Mouse (Mus musculus): ENCODE data around the gene Hist1h2ak. TPM values are rescaled to one million over a fixed set of nuclear protein-coding genes. Genes with fewer than 3 reads are reported as not detected.
"Not testable (repeated sequence)": the region's sequence is repeated elsewhere in the genome, so short reads cannot be mapped to it uniquely, and the experiment has no call there.

Gene Hist1h2ak
- total RNA-seq, 2 experiments from 2014 or later, result not detected

DNA sequence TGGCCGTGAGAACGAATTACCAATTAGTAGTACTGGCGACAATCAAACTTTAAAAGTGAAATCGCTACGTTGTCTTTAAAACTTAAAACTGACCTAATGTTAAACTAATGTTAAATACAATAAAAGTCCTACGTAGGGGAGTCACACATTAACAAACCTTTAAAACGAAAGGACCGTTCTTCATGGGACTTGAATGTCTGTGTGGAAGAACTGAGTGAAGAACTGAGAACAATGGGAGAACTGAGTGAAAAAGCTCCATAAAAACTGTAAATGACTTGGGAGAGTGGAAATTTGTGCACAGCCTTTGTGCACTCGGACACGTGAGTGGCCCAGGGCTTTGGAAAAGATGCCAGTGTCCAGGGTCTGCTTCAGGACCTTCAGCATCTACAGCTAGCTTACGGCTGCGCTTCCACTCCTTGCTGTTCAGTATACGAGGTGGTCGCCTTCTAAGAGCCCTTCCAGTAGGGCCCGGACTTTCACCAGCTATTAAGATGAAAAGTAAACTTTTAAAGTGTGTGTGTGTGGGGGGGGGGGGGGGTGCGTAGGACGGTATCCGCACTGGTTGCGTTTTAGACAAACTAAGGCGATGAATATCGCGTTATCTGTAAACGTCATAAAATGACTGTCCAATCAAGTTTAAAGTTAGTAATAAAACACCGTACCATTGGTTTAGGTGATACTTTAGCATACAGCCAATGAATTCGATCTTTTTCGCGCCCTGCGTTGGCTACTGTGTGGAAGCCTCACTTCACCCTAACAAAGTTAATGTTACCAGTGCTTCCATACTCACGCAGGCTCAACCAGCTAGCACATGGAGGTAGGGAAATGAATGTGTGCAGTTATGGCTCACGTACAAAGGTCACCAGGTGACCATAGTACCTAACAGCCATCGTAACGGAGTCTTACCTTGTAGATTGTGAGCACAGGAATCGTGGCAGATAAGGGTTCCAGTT is 25.5 kb upstream of the Hist1h2ak start:
- peak; percentile 58 for DNase-seq (ENCODE audit: low spot score)

GRCm38 (mm10) chr13:21755707-21756106 is 2.1 kb upstream of the Hist1h2ak start:
- no peak for DNase-seq (ENCODE audit: low spot score)

DNA sequence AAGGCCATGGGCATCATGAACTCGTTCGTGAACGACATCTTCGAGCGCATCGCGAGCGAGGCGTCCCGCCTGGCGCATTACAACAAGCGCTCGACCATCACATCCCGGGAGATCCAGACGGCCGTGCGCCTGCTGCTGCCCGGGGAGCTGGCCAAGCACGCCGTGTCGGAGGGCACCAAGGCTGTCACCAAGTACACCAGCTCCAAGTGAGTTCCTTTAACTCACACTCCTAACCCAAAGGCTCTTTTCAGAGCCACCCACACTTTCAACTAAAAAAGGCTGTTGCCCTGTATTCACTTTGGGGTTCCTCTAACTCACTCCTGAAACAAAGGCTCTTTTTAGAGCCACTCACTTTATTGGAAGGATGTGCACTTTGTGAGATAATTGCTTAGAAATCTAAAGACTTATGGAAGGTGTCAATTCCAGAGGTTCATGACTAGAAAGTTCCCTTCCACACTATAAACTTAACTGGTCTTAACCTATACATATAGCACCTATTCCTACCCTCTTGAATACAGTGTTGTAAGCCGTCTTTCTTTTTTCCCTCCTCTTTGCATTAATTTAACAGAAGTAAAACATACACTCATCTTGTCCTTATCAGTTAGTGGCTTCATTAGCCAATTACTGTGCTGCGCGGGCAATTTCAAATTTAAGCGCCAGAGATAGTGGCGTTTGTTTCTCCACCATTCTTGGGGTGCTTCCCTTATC is 821 bp upstream of the Hist1h2ak start:
- not testable (repeated sequence) for DNase-seq (ENCODE audit: low spot score)

- DNase-seq (ENCODE audit: low spot score), result no peak
Observed at GRCm38 (mm10) chr13:21753051-21753523, 540 bp downstream of the Hist1h2ak start.

DNA sequence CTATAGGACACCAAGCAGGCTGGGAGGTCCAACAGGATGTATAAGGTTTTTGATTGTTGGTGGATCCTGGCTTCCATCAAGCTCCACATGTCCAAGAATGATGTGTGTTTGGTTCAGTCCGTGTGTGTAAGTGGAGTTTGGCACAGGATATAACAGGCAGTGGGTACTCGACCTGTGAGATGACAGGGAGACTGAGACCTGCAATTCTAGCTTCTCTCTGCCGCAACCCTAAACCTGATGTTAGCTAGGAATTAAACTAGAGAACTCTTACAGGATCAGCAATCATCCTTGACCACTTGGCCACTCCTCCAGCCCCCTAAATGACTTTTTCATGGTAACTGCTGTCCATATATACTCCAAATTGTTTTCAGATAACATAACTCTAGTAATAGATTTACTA is 1.3 kb downstream of the Hist1h2ak start:
- DNase-seq (ENCODE audit: low spot score), result no peak

DNA sequence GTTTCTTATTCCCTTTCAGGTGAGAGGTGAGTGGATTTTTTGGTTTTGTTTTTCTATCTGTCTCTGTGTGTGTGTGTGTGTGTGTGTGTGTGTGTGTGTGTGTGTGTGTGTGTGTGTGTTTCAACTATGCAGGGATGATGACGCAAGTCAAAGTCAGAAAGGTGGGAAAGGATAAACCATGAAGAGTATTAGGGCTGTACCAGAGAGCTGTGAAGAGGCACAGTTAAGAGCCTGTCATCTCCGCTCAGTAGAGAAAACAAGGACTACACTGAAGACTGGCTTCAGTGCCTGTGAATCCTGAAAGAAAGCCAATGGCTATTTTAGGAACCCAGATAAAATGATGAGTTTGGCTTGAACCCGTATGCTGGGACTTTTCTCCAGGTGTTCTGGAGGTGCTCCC is 1.8 kb downstream of the Hist1h2ak start:
- DNase-seq (ENCODE audit: low spot score), result no peak

GRCm38 (mm10) chr13:21751417-21751816 is 2.2 kb downstream of the Hist1h2ak start:
- DNase-seq (ENCODE audit: low spot score), result no peak

- peak; percentile 48 for DNase-seq (ENCODE audit: low spot score)
Observed at GRCm38 (mm10) chr13:21750159-21751017, 3.2 kb downstream of the Hist1h2ak start, which contains the start of gene Hist1h4k. Gene Hist1h4k (minus strand): TSS chr13:21750505.

- DNase-seq (ENCODE audit: low spot score), result no peak
Observed at GRCm38 (mm10) chr13:21749387-21750158, 4.1 kb downstream of the Hist1h2ak start.

DNA sequence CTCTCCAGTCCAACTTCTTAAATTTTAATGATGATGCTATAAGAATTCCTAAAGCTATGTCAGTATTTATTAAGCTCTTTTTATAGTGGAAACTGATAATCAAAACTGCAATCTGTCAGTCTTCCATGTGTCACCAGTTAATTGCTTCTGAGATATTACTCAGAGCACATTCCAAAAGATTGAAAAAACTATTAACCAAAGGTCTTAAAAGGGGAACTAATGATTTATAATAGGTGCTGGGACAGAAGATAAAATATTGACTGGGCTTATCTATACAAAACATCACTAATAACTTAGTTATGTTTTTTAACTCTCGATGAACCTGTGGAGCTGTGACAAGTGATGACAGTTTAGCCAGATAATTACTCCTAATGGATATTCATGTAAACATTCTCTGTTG is 8.6 kb downstream of the Hist1h2ak start:
- no peak for DNase-seq (ENCODE audit: low spot score)

- not testable (repeated sequence) for DNase-seq (ENCODE audit: low spot score)
Observed at GRCm38 (mm10) chr13:21734906-21735767, 18.5 kb downstream of the Hist1h2ak start, which contains the start of gene Hist1h4j. Gene Hist1h4j (plus strand): TSS chr13:21735064.

- peak; percentile 74 for DNase-seq (ENCODE audit: low spot score)
Observed at GRCm38 (mm10) chr13:21734010-21734905, 19.4 kb downstream of the Hist1h2ak start.

DNA sequence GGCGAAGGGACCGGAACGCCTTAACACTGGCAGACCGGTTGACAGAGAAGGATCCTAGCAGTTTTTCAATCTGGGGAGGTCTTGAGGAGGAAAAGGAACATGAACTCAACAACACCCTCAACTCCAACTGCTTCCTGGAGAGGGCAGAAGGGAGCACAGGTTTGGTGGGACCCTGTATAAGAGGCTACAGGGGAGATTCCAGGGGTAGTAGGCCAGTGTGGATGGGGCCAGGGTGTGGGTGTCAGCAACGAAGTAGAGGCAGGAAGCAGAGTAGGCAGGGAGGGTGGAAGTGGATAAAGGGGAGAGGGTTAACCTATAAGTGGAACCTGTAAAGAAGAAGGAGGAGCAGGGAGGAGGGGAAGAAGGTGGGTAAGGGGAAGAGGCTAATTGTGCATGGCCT is 20.2 kb downstream of the Hist1h2ak start:
- DNase-seq (ENCODE audit: low spot score), result no peak

- no peak for DNase-seq (ENCODE audit: low spot score)
Observed at GRCm38 (mm10) chr13:21729544-21729943, 24.1 kb downstream of the Hist1h2ak start.

DNA sequence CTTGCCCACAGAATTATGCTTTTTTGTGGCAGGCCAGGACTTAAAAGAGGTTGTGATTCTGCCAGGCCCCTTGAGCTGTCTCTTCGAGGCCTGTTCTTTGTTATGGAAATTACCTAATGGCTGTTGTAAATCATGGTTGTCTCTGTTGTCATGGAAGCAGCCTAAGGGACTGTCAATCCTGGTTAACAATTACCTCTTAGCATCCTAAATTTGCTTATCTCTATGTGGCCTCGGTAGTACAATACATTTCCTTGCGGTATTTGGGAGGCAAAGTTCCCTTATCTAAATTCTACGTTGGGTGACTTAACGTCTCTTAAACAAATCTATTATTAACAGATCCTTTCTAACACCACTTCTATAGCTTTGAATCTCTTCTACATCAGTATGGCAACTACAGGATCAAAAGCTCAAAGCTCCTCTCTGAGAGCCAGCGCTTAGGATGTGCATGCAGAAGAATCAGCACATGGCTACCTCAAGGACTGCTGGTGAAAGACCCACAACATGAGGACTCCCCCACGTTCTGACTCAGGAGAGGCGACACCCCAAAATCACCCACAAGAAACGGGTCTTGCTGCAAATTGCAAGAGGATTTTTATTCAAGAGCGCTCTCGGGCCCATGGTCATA is 25.6 kb downstream of the Hist1h2ak start:
- DNase-seq (ENCODE audit: low spot score), result no peak

DNA sequence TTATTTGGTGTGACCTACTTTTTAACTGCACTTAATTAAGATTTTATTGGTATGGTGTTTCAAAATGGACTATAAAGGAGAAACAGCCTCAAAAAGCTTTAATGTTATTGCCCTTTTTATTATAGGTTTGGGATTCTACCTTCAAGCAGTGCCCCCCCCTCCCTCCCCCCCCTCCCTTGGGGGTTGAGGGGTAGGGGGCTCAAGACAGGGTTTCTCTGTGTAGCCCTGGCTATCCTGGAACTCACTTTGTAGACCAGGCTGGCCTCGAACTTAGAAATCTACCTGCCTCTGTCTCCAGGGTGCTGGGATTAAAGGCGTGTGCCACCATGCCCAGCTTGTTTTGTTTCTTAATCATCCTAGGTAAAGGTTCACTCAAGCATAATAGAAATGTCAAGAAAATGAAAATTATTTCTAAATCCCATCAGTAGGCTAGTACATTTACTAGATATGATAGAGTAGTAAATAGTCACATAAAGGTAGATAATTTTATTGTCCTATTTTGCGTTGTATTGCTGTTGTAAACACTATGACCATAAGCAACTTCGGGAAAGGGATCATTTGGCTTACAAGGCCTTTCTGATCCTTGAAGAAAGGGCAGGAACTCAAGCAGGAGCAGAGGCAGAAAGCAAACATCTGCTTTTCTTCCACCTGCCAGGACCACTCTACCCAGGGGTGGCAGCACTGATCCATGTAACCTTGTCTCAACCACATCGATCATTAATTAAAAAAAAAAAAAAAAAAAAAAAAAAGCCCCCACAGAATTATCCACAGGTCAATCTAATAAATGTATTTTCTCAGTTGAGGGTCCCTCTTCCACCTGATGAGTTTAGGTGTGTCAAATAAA is 30.4 kb downstream of the Hist1h2ak start:
- no peak for DNase-seq (ENCODE audit: low spot score)

GRCm38 (mm10) chr13:21722373-21722925 is 31.2 kb downstream of the Hist1h2ak start:
- DNase-seq (ENCODE audit: low spot score), result no peak
